13 mouse cellular contexts compared by ENCODE assay signal in the genomic region with DNA sequence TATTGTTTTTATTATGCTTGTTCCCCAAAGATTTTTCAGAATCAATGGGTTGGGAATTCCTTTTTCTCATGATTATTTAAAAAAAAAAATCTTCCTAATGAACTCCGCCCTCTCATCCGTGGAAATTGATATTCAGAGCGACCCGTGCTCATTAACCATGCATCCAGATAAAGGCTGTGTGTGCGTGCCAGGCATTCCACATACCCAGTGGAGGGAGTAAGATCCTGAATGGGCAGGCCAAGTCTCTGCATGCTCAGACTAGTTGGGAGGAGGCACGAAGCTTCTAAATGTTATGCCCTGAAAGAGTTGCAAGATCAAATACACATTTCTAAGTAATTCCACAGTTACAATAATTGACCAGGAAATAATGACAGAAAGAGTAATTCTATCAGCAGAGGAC. TPM values are rescaled to one million over a fixed set of nuclear protein-coding genes. Genes with fewer than 3 reads are reported as not detected.
DNase-seq lines count a peak whose midpoint lies in the region; ATAC-seq and TF ChIP-seq lines count a peak whose summit lies in the region.
"Had no signal": no experiment of that assay in that cellular context is flagged by ENCODE, and none has a peak within 500 bp of the region (broad histone marks: within the 10 kb centered on the region; RNA-seq: fewer than 3 reads in every experiment).

No protein-coding gene starts in this region.

- DNase-seq in embryo, embryonic 11 days: peak; percentile 12
- no peak for DNase-seq in embryo, embryonic 10.5 days (ENCODE audit: low spot score)
- peak; percentile 89 for DNase-seq in brain, embryonic 14.5 days (ENCODE audit: low read depth)
- peak; percentile 55 for DNase-seq in kidney, adult 11 months
- DNase-seq in kidney, postnatal 36 days: peak; percentile 28 to 50
- DNase-seq in adrenal gland, adult (ENCODE audit: inconsistent age in 2 of 2, low spot score in 1 of 2): no peak
- DNase-seq in spleen, postnatal 4 days (ENCODE audit: low spot score in 2 of 2): no peak
- DNase-seq: cerebellum, adult 9-11 months; gastrocnemius, postnatal 10 days; lung, postnatal 36 days; thymus, postnatal 25 days had no signal

- TF ChIP-seq CTCF in brain, embryonic 14.5 days (IDR thresholded peaks at IDR 0.05; ENCODE audit: borderline replicate concordance, extremely low read depth, insufficient read depth, insufficient read length): no peak

- no peak for TF ChIP-seq POLR2A in brain, embryonic 14.5 days (IDR thresholded peaks at IDR 0.05; ENCODE audit: borderline replicate concordance, extremely low read depth, insufficient read depth, insufficient read length, poor library complexity, severe bottlenecking)

- no peak for ATAC-seq in frontal cortex, adult (ENCODE audit: low TSS enrichment)
- ATAC-seq: inflammation-experienced regulatory T-cells, adult 6 months had no signal

RNA-seq across cellular contexts. Expression of a gene that starts 26.5 kb away (rescaled TPM):
- polyA plus RNA-seq in brain, embryonic 14.5 days (2012; rRNA removed): 42.1 and 52.2 TPM in 2 replicates

Comparison
In these comparisons a context has a peak if more than half of its experiments do, and no peak if none do; other contexts are left out.
1. DNase-seq: peak in embryo, embryonic 11 days (single experiment), brain, embryonic 14.5 days (single experiment), kidney, adult 11 months (single experiment) and kidney, postnatal 36 days (2 of 2); none in embryo, embryonic 10.5 days (single experiment), adrenal gland, adult (0 of 2) and spleen, postnatal 4 days (0 of 2).